Mouse (Mus musculus): ENCODE results near the gene Dync1h1.
A peak's percentile ranks its signal among the peaks of the same experiment; 100 is the strongest.
"Not testable (repeated sequence)": the region's sequence is repeated elsewhere in the genome, so short reads cannot be mapped to it uniquely, and the experiment has no call there.

The Dync1h1 gene

DNA sequence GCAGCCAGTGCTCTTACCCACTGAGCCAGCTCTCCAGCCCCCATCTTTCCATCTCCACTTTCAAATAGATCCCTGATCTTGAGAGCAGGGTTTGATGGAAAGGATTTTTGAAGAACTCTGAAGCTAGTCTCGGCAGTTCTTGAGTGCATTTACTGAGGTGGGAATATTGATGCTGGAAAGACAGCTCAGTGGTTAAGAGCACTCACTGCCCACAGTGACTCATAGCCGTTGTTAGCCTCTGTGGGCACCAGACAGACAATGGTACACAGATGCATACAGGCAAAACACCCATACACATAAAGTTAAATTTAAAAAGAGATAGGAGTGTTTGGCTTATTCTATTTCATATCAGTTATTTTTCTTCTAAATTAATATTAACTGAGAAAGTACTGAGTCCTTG lies 5.4 kb downstream of the Dync1h1 start:
- DNase-seq (ENCODE audit: low read depth), result no peak

- peak; percentile 87 for DNase-seq (ENCODE audit: low read depth)
Observed at GRCm38 (mm10) chr12:110608460-110609152, 7.4 kb downstream of the Dync1h1 start.

GRCm38 (mm10) chr12:110609153-110609497 lies 7.9 kb downstream of the Dync1h1 start:
- DNase-seq (ENCODE audit: low read depth), result no peak

DNA sequence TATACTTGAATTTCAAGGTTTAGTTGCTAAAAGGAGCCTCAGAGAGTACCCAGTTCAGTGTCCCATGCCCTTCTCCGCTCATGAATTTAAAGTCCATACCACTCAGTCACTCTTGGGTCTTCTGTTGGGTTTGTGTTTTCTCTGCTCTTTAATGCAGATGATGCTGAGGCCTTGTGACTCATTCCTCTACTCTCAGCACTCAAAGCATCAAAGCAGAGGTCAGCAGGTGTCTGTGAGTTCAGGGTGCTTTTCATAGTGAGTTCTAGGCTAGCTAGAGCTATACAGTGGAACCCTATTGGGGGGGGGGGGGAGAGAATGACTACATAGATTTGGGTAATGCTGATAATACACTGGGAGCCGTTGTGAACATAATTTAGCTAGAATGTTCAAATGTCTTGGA lies 9.5 kb downstream of the Dync1h1 start:
- DNase-seq (ENCODE audit: low read depth), result no peak

- no peak for DNase-seq (ENCODE audit: low read depth)
Observed at GRCm38 (mm10) chr12:110630056-110630455, 28.8 kb downstream of the Dync1h1 start.

DNA sequence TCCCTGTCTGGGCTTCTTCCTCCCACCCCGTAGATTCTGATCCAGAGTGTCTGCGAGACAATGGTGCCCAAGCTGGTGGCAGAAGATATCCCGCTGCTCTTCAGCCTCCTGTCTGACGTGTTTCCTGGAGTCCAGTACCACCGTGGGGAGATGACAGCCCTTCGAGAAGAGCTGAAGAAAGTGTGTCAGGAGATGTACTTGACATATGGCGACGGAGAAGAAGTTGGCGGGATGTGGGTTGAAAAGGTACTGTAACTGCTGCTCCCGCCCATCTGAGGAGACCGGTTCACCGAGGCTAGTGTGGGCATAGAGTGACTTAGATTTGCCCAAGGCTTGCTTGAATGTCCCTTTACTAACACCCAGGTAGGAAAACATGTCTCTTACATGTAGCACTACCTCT lies 35.0 kb downstream of the Dync1h1 start:
- no peak for DNase-seq (ENCODE audit: low read depth)

DNA sequence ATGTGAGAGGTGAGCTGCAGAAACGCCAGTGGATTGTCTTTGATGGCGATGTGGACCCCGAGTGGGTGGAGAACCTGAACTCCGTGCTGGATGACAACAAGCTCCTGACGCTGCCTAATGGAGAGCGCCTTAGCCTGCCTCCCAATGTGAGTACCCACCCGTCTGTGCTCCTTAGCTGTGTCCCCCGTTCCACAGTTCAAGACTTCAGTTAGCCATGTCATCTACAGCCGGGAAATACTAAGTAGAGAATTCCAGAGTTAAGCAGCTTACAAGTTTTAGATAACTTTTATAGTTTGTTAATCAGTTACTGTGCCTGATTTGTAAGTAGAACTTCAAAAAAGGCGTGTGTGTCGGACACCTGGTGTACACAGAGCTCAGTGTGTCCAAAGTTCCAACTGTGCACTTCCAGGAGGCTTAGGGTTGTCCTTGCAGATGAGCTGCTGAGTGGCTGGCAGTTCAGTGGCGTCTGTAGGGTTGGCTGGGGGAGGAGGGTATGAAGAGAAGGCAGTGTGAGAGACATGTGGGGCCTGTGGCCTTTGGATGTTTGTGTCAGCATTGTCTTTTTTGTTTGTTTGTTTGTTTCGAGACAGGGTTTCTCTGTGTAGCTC lies 36.4 kb downstream of the Dync1h1 start:
- DNase-seq (ENCODE audit: low read depth), result no peak

DNA sequence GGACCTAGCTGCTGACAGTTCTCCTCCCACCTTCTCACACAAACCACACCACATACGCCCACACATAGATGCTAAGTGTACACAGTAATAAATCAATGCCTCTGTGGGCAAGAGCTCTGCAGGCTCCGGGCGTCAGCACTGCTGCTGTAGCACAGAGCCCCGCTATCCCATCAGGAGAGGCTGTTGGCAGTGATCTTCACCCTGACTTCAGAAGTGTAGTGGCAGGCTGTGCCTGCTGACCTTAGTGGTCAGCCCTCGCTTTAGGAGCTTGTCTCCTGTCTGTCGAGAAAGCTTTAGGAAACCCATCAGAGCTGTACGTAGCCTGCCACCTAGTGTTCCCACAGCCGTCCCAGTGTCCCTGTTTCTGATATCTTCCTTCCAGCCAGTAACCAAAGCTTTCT lies 49.0 kb downstream of the Dync1h1 start:
- no peak for DNase-seq (ENCODE audit: low read depth)

GRCm38 (mm10) chr12:110651464-110651863 lies 50.2 kb downstream of the Dync1h1 start:
- DNase-seq (ENCODE audit: low read depth), result no peak

- DNase-seq (ENCODE audit: low read depth), result no peak
Observed at GRCm38 (mm10) chr12:110661746-110662145, 60.5 kb downstream of the Dync1h1 start.

DNA sequence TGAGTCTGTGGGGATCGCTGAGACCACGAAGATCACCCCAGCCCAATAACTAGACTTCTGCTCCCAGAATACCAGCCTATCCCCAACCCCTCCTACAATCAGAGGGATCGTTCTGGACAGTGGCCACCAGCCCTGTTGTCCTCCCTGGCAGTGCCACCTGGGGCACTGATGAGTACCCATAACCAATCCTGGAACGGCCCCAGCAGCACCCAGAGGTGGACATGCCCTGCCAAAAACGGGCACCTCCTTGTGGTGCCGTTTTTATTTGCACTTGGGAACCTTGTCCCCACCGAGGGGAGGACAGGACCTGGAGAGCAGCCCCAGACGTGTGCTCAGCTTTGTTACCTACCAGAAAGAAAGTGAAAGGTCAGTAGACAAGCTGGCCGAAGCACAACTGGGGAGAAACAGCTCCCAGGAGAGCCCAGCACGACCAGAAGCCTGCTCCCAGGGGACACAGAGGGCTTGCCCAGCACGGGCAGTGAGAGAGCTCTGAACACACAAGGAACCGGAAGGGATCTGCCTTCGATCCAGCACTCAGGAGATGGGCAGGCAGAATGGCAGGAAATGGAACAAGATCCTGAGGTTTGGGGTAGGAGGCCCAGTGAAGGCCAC lies 66.3 kb downstream of the Dync1h1 start:
- no peak for DNase-seq (ENCODE audit: low read depth)

- no peak for DNase-seq (ENCODE audit: low read depth)
Observed at GRCm38 (mm10) chr12:110674243-110674642, 73.0 kb downstream of the Dync1h1 start.

- DNase-seq (ENCODE audit: low read depth), result no peak
Observed at GRCm38 (mm10) chr12:110681191-110681590, 79.9 kb downstream of the Dync1h1 start.

- DNase-seq (ENCODE audit: low read depth), result no peak
Observed at GRCm38 (mm10) chr12:110681878-110682277, 80.6 kb downstream of the Dync1h1 start.

DNA sequence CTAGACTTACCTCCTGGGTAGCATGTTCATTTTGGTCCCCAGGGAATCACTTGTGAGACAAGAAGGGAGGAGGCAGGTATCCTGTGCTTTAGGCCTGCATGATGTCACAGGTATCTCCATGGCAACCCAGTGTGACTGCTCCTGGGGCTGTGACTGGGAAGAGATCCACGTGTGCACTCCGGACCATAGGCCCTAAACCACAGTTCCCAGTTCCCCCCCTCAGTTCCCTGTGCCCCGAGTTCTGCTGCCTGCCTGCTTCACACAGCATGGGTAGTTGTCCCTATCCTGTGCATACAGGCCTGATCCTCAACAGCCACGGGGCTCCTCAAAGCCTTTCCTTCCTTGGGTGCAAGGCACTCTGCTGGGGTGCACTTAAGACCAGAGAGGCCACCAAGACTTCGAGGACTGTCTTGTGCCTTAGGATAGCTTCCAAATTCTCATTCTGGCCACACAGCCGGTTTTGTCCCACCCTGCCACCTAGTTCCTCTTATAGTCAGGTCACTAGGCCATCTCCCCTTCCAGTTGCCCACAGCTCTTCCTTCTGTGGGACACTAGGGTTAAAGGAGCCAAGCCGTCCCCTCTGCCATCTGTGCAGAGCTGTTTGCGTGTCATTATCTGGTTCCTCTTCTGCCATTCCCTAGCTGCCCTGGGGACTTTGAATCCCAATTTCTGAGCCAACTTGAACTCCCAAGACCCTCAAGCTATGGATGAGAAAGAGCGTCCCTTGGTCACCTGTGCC lies 81.5 kb downstream of the Dync1h1 start, which contains the start of gene 1700001K19Rik:
Gene 1700001K19Rik, minus strand, starts transcription at position 59 of the 739 bp plus-strand sequence.
- DNase-seq (ENCODE audit: low read depth), result no peak

DNA sequence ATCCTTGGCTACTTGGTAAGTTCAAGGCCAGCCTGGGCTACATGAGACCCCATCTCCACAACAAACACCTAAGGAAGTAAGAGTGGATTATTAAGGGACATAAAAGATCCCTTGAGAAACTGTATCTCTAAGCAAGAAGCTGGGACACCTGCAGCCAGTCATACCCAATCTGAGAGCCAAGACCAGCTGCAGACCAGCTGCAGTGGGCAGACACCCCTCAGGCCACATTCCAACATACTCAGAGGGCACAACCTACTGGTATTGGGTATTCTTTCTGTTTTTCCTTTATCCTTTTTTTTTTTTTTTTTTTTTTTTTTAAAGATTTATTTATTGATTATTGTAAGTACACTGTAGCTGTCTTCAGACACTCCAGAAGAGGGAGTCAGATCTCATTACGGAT lies 82.3 kb downstream of the Dync1h1 start:
- DNase-seq (ENCODE audit: low read depth), result no peak

GRCm38 (mm10) chr12:110687894-110688734 lies 86.9 kb downstream of the Dync1h1 start:
- DNase-seq (ENCODE audit: low read depth), result peak; percentile 83

DNA sequence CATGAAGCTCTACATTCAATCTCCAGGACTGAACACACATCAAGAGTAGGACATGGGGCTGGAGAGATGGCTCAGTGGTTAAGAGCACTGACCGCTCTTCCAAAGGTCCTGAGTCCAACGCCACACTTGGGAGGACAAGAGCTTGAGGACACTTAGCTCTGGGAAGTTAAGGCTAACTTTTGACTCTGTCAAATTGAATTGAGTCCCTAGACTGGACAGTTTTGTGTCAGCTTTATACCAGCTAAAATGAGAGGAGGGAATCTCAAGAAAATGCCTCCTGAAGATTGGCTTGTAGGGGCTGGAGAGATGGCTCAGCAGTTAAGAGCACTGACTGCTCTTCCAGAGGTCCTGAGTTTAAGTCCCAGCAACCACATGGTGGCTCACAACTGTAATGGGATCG lies 87.7 kb downstream of the Dync1h1 start:
- DNase-seq (ENCODE audit: low read depth), result not testable (repeated sequence)

GRCm38 (mm10) chr12:110689919-110690643 lies 88.8 kb downstream of the Dync1h1 start:
- no peak for DNase-seq (ENCODE audit: low read depth)

GRCm38 (mm10) chr12:110693378-110693777 lies 92.1 kb downstream of the Dync1h1 start:
- DNase-seq (ENCODE audit: low read depth), result not testable (repeated sequence)

- no peak for DNase-seq (ENCODE audit: low read depth)
Observed at GRCm38 (mm10) chr12:110695676-110696171, 94.5 kb downstream of the Dync1h1 start.
